Mouse (Mus musculus) neural tube, embryonic 15.5 days (tissue): ENCODE measurements around the gene Ankrd2. TPM values are rescaled to one million over a fixed set of nuclear protein-coding genes. Genes with fewer than 3 reads are reported as not detected.
A peak's percentile ranks its signal among the peaks of the same experiment; 100 is the strongest.

Experiments
- ATAC-seq: fragments of 200-750 bp; cut with Nextera tagmentation; 2 replicates; pipeline ENCODE4 v1.8.0; 2017; ENCODE audit warnings: mild to moderate bottlenecking, moderate TSS enrichment, moderate library complexity; ENCODE audit not compliant: low FRiP score
- H3K27ac ChIP-seq: fragments of 300-500 bp; sonication (generic); replicated peaks from 2 replicates; pipeline ENCODE4 v1.5.1; 2015; ENCODE audit warnings: mild to moderate bottlenecking, inconsistent platforms
- H3K27me3 ChIP-seq: fragments of 300-500 bp; sonication (generic); replicated peaks from 2 replicates; pipeline ENCODE4 v1.6.1; 2015; ENCODE audit warnings: inconsistent platforms
- H3K36me3 ChIP-seq: fragments of 300-500 bp; sonication (generic); 2 replicates; pipeline ENCODE4 v1.6.1; 2015; ENCODE audit warnings: inconsistent platforms
- H3K4me1 ChIP-seq: fragments of 300-500 bp; sonication (generic); 2 replicates; pipeline ENCODE4 v1.6.1; 2015; ENCODE audit warnings: inconsistent platforms
- H3K4me2 ChIP-seq: fragments of 300-500 bp; sonication (generic); 2 replicates; pipeline ENCODE4 v1.6.1; 2015; ENCODE audit warnings: inconsistent platforms, mild to moderate bottlenecking, moderate library complexity
- H3K4me3 ChIP-seq: fragments of 300-500 bp; sonication (generic); replicated peaks from 2 replicates; pipeline ENCODE4 v1.5.1; 2015; ENCODE audit warnings: mild to moderate bottlenecking, inconsistent platforms
- H3K9ac ChIP-seq: fragments of 300-500 bp; sonication (generic); replicated peaks from 2 replicates; pipeline ENCODE4 v1.6.1; 2015; ENCODE audit warnings: mild to moderate bottlenecking, inconsistent platforms
- H3K9me3 ChIP-seq: fragments of 300-500 bp; sonication (generic); replicated peaks from 2 replicates; pipeline ENCODE4 v1.6.1; 2016; ENCODE audit warnings: inconsistent platforms
- WGBS: fragments of 180-500 bp; shearing (Covaris S2); methylation state at CpG from one replicate; pipeline ENCODE4 v1.1.7; 2015; ENCODE audit warnings: mixed read lengths; 5-methylcytosine and 5-hydroxymethylcytosine counted together
- polyA plus RNA-seq: library from polyadenylated mRNA; unstranded; fragments of >200 nt; fragmentation: Nextera tagmentation; extraction: Ambion mirVana; gene quantifications from 2 replicates; pipeline ENCODE4 v1.2.1, GENCODE M21; 2015

Ankrd2 gene
- polyA plus RNA-seq, 1 experiment from 2014 or later, result 1.3 TPM

GRCm38 (mm10) chr19:42000446-42000958 lies 35.3 kb upstream of the Ankrd2 start:
- H3K4me3 ChIP-seq, result no peak overlapping the region
- no peak for ATAC-seq
- no peaks in the 10 kb centered on the region for H3K9me3 ChIP-seq
- H3K27ac ChIP-seq, result peak overlapping the region; percentile 24; the same call in 1 of the 2 replicates
- H3K27me3 ChIP-seq, result no peaks in the 10 kb centered on the region
- WGBS, result 67% methylated on average over 4 of the region's 4 CpGs
- H3K9ac ChIP-seq, result no peak overlapping the region
- H3K36me3 ChIP-seq, result no peaks in the 10 kb centered on the region
- no peak overlapping the region for H3K4me2 ChIP-seq
- 0 out of 2 replicates have a peak, but pooled peaks cover 8% of the 10 kb centered on the region for H3K4me1 ChIP-seq

- WGBS, result 90% methylated on average over 12 of the region's 12 CpGs
- Histone ChIP-seq H3K4me3 (no peak overlapping the region), H3K9ac (no peak overlapping the region), H3K9me3 (no peaks in the 10 kb centered on the region), H3K27me3 (no peaks in the 10 kb centered on the region), H3K36me3 (no peaks in the 10 kb centered on the region), H3K4me2 (no peak overlapping the region), H3K4me1 (peaks cover 8% of the 10 kb centered on the region; the same call in 1 of the 2 replicates), H3K27ac (peak overlapping the region; percentile 24; the same call in 1 of the 2 replicates)
- no peak for ATAC-seq
Measured at GRCm38 (mm10) chr19:42001253-42001980, 34.4 kb upstream of the Ankrd2 start.

- H3K36me3 ChIP-seq, result no peaks in the 10 kb centered on the region
- H3K27me3 ChIP-seq, result no peaks in the 10 kb centered on the region
- H3K4me3 ChIP-seq, result no peak overlapping the region
- H3K4me1 ChIP-seq, result peaks cover 14% of the 10 kb centered on the region
- H3K9me3 ChIP-seq, result no peaks in the 10 kb centered on the region
- H3K27ac ChIP-seq, result no peak overlapping the region
- no peak overlapping the region for H3K9ac ChIP-seq
- 86% methylated on average over 6 of the region's 6 CpGs for WGBS
- no peak overlapping the region for H3K4me2 ChIP-seq
- ATAC-seq, result no peak
Measured at GRCm38 (mm10) chr19:42004258-42004657, 31.5 kb upstream of the Ankrd2 start.

- no peaks in the 10 kb centered on the region for H3K36me3 ChIP-seq
- 86% methylated on average over 3 of the region's 3 CpGs for WGBS
- no peak overlapping the region for H3K4me2 ChIP-seq
- H3K9ac ChIP-seq, result no peak overlapping the region
- H3K4me3 ChIP-seq, result no peak overlapping the region
- no peak for ATAC-seq
- H3K9me3 ChIP-seq, result no peaks in the 10 kb centered on the region
- H3K27ac ChIP-seq, result no peak overlapping the region
- H3K4me1 ChIP-seq, result peaks cover 14% of the 10 kb centered on the region
- H3K27me3 ChIP-seq, result no peaks in the 10 kb centered on the region
Measured at GRCm38 (mm10) chr19:42005616-42006015, 30.2 kb upstream of the Ankrd2 start.

- Histone ChIP-seq H3K9me3 (no peaks in the 10 kb centered on the region), H3K27me3 (no peaks in the 10 kb centered on the region), H3K9ac (no peak overlapping the region), H3K27ac (no peak overlapping the region), H3K4me1 (peaks cover 17% of the 10 kb centered on the region), H3K4me2 (no peak overlapping the region), H3K36me3 (no peaks in the 10 kb centered on the region), H3K4me3 (no peak overlapping the region)
- WGBS, result 71% methylated on average over 8 of the region's 8 CpGs
- ATAC-seq, result no peak
Measured at GRCm38 (mm10) chr19:42006568-42006967, 29.2 kb upstream of the Ankrd2 start.

GRCm38 (mm10) chr19:42008586-42008985 lies 27.2 kb upstream of the Ankrd2 start:
- no peak overlapping the region for H3K4me3 ChIP-seq
- H3K27ac ChIP-seq, result no peak overlapping the region
- no peak overlapping the region for H3K4me2 ChIP-seq
- H3K27me3 ChIP-seq, result no peaks in the 10 kb centered on the region
- 58% methylated on average over 3 of the region's 3 CpGs for WGBS
- H3K4me1 ChIP-seq, result peaks cover 17% of the 10 kb centered on the region
- H3K9ac ChIP-seq, result no peak overlapping the region
- no peaks in the 10 kb centered on the region for H3K9me3 ChIP-seq
- H3K36me3 ChIP-seq, result no peaks in the 10 kb centered on the region
- ATAC-seq, result no peak

GRCm38 (mm10) chr19:42009067-42009466 lies 26.7 kb upstream of the Ankrd2 start:
- H3K9me3 ChIP-seq, result no peaks in the 10 kb centered on the region
- no peaks in the 10 kb centered on the region for H3K36me3 ChIP-seq
- ATAC-seq, result no peak
- H3K4me1 ChIP-seq, result peaks cover 14% of the 10 kb centered on the region
- H3K27me3 ChIP-seq, result no peaks in the 10 kb centered on the region
- H3K4me3 ChIP-seq, result no peak overlapping the region
- H3K9ac ChIP-seq, result no peak overlapping the region
- 52% methylated on average over 7 of the region's 7 CpGs for WGBS
- no peak overlapping the region for H3K27ac ChIP-seq
- no peak overlapping the region for H3K4me2 ChIP-seq

GRCm38 (mm10) chr19:42010436-42010835 lies 25.4 kb upstream of the Ankrd2 start:
- Histone ChIP-seq H3K9me3 (no peaks in the 10 kb centered on the region), H3K27ac (no peak overlapping the region), H3K4me2 (no peak overlapping the region), H3K4me3 (no peak overlapping the region), H3K27me3 (no peaks in the 10 kb centered on the region), H3K9ac (no peak overlapping the region), H3K4me1 (peaks cover 9% of the 10 kb centered on the region), H3K36me3 (no peaks in the 10 kb centered on the region)
- no peak for ATAC-seq
- WGBS, result 54% methylated on average over 4 of the region's 4 CpGs

- no peak overlapping the region for H3K4me3 ChIP-seq
- H3K36me3 ChIP-seq, result no peaks in the 10 kb centered on the region
- 92% methylated on average over 7 of the region's 7 CpGs for WGBS
- no peaks in the 10 kb centered on the region for H3K9me3 ChIP-seq
- no peak overlapping the region for H3K27ac ChIP-seq
- no peaks in the 10 kb centered on the region for H3K27me3 ChIP-seq
- no peak overlapping the region for H3K4me2 ChIP-seq
- ATAC-seq, result no peak
- H3K9ac ChIP-seq, result no peak overlapping the region
- peaks cover 9% of the 10 kb centered on the region for H3K4me1 ChIP-seq
Measured at GRCm38 (mm10) chr19:42011123-42011522, 24.7 kb upstream of the Ankrd2 start.

- Histone ChIP-seq H3K4me2 (no peak overlapping the region), H3K27me3 (no peaks in the 10 kb centered on the region), H3K36me3 (no peaks in the 10 kb centered on the region), H3K27ac (no peak overlapping the region), H3K9me3 (no peaks in the 10 kb centered on the region), H3K9ac (no peak overlapping the region), H3K4me3 (no peak overlapping the region), H3K4me1 (peaks cover 20% of the 10 kb centered on the region)
- 81% methylated on average over 3 of the region's 3 CpGs for WGBS
- no peak for ATAC-seq
Measured at GRCm38 (mm10) chr19:42014231-42014825, 21.5 kb upstream of the Ankrd2 start.

- peaks cover 20% of the 10 kb centered on the region for H3K4me1 ChIP-seq
- H3K36me3 ChIP-seq, result no peaks in the 10 kb centered on the region
- no peaks in the 10 kb centered on the region for H3K9me3 ChIP-seq
- no peaks in the 10 kb centered on the region for H3K27me3 ChIP-seq
- no peak for ATAC-seq
- H3K4me3 ChIP-seq, result no peak overlapping the region
- no peak overlapping the region for H3K4me2 ChIP-seq
- WGBS, result 91% methylated on average over 6 of the region's 6 CpGs
- no peak overlapping the region for H3K27ac ChIP-seq
- no peak overlapping the region for H3K9ac ChIP-seq
Measured at GRCm38 (mm10) chr19:42015001-42015400, 20.8 kb upstream of the Ankrd2 start.

GRCm38 (mm10) chr19:42016251-42016650 lies 19.5 kb upstream of the Ankrd2 start:
- Histone ChIP-seq H3K4me3 (no peak overlapping the region), H3K4me2 (no peak overlapping the region), H3K27me3 (no peaks in the 10 kb centered on the region), H3K9ac (no peak overlapping the region), H3K4me1 (peaks cover 19% of the 10 kb centered on the region), H3K9me3 (no peaks in the 10 kb centered on the region), H3K27ac (no peak overlapping the region; the same call in 1 of the 2 replicates), H3K36me3 (no peaks in the 10 kb centered on the region)
- 48% methylated on average over 4 of the region's 4 CpGs for WGBS
- ATAC-seq, result no peak
